Mouse (Mus musculus) c-Kit-negative CD71-positive TER-119-positive erythroid progenitor cells, embryonic 14.5 days (primary cell): ENCODE data around the gene Aunip.

Experiments used
- DNase-seq: peaks from one replicate; pipeline ENCODE4 v3.0.0-alpha.2; 2013; ENCODE audit warnings: low read depth, low spot score

The Aunip gene

GRCm38 (mm10) chr4:134515614-134516013 is 4.8 kb downstream of the Aunip start:
- DNase-seq = no peak

- DNase-seq = no peak
These were observed 6.2 kb downstream of the Aunip start for GRCm38 (mm10) chr4:134516981-134517380.

- no peak for DNase-seq
These were observed 6.9 kb downstream of the Aunip start for GRCm38 (mm10) chr4:134517719-134518118.

GRCm38 (mm10) chr4:134518541-134518940 is 7.7 kb downstream of the Aunip start:
- no peak for DNase-seq

- no peak for DNase-seq
These were observed 8.5 kb downstream of the Aunip start for GRCm38 (mm10) chr4:134519281-134519680.

GRCm38 (mm10) chr4:134523447-134523846 is 12.6 kb downstream of the Aunip start:
- no peak for DNase-seq

- no peak for DNase-seq
These were observed 15.0 kb downstream of the Aunip start for GRCm38 (mm10) chr4:134525806-134526205.

GRCm38 (mm10) chr4:134526220-134526619 is 15.4 kb downstream of the Aunip start:
- no peak for DNase-seq

GRCm38 (mm10) chr4:134532928-134533327 is 22.1 kb downstream of the Aunip start:
- no peak for DNase-seq

GRCm38 (mm10) chr4:134533421-134533820 is 22.6 kb downstream of the Aunip start:
- no peak for DNase-seq

- peak; percentile 58 for DNase-seq
These were observed 23.5 kb downstream of the Aunip start for GRCm38 (mm10) chr4:134534124-134534886.

- peak; percentile 90 for DNase-seq
These were observed 24.4 kb downstream of the Aunip start, which contains the start of gene Mtfr1l for GRCm38 (mm10) chr4:134534932-134535786. Gene Mtfr1l, minus strand, starts transcription at chr4:134535387.

- no peak for DNase-seq
These were observed 25.0 kb downstream of the Aunip start for GRCm38 (mm10) chr4:134535787-134536151.

GRCm38 (mm10) chr4:134538997-134539580 is 28.3 kb downstream of the Aunip start:
- no peak for DNase-seq

- DNase-seq = no peak
These were observed 31.9 kb downstream of the Aunip start for GRCm38 (mm10) chr4:134542726-134543125.

GRCm38 (mm10) chr4:134543261-134543660 is 32.5 kb downstream of the Aunip start:
- peak; percentile 62 for DNase-seq

GRCm38 (mm10) chr4:134546814-134547705 is 36.3 kb downstream of the Aunip start:
- DNase-seq = no peak

- DNase-seq = no peak
These were observed 37.6 kb downstream of the Aunip start for GRCm38 (mm10) chr4:134548169-134548938.

GRCm38 (mm10) chr4:134549899-134550298 is 39.1 kb downstream of the Aunip start:
- DNase-seq = no peak

GRCm38 (mm10) chr4:134551494-134552316 is 40.9 kb downstream of the Aunip start, which contains the start of gene Selenon:
Gene Selenon, minus strand, starts transcription at chr4:134552166.
- no peak for DNase-seq
